Mouse (Mus musculus): ENCODE measurements around the gene Lgr4. TPM values are rescaled to one million over a fixed set of nuclear protein-coding genes. Genes with fewer than 3 reads are reported as not detected.

Gene Lgr4
- total and polyA plus RNA-seq, 3 experiments = 4.3 to 4.5 TPM; not detected in 1

- TF ChIP-seq GATA1 (IDR thresholded peaks at IDR 0.05; ENCODE audit: low read depth, low read length) (no peak), KAT2A (conservative IDR thresholded peaks at IDR 0.05; ENCODE audit: low read depth, low read length) (no peak), USF1 (IDR thresholded peaks at IDR 0.05; ENCODE audit: low read depth, low read length) (no peak), CHD1 (IDR thresholded peaks at IDR 0.05; ENCODE audit: low read depth, low read length) (no peak), MAZ (IDR thresholded peaks at IDR 0.05; ENCODE audit: low read depth, low read length) (no peak), E2F4 (IDR thresholded peaks at IDR 0.05; ENCODE audit: borderline replicate concordance, low read depth, low read length) (no peak), MYC (IDR thresholded peaks at IDR 0.05; ENCODE audit: low read depth, low read length) (no peak), RCOR1 (IDR thresholded peaks at IDR 0.05; ENCODE audit: low read depth, low read length) (no peak), TAL1 (IDR thresholded peaks at IDR 0.05; ENCODE audit: low read length) (no peak), SMC3 (IDR thresholded peaks at IDR 0.05; ENCODE audit: low read depth, low read length) (no peak), CTCF (IDR thresholded peaks at IDR 0.05 in 2 of 3, conservative IDR thresholded peaks at IDR 0.05 in 1 of 3; ENCODE audit: control insufficient read depth in 1 of 3, insufficient read depth in 1 of 3, low read depth in 2 of 3, low read length in 3 of 3, poor library complexity in 1 of 3, severe bottlenecking in 1 of 3) (no peak), EP300 (IDR thresholded peaks at IDR 0.05; ENCODE audit: low read depth in 1 of 2, low read length in 2 of 2) (no peak), USF2 (IDR thresholded peaks at IDR 0.05; ENCODE audit: borderline replicate concordance in 1 of 2, insufficient read depth in 1 of 2, low read depth in 1 of 2, low read length in 2 of 2) (no peak), CHD2 (IDR thresholded peaks at IDR 0.05; ENCODE audit: low read length) (no peak), MYB (IDR thresholded peaks at IDR 0.05; ENCODE audit: low read depth, low read length) (no peak), ZNF384 (IDR thresholded peaks at IDR 0.05; ENCODE audit: low read depth, low read length) (no peak), POLR2AphosphoS5 (IDR thresholded peaks at IDR 0.05; ENCODE audit: borderline replicate concordance, low read depth, low read length) (no peak), ZKSCAN1 (IDR thresholded peaks at IDR 0.05; ENCODE audit: low read depth, low read length) (no peak), JUND (IDR thresholded peaks at IDR 0.05; ENCODE audit: low read depth, low read length) (no peak)
- H3K4me1 ChIP-seq (ENCODE audit: control insufficient read depth in 1 of 2, insufficient read depth in 2 of 2, low read length in 2 of 2) = peaks cover 0 to 4% of the 10 kb centered on the region in 2 experiments; a peak in 1 of 4 replicates
- no peak overlapping the region for H3K27ac ChIP-seq (ENCODE audit: control insufficient read depth, low read depth, low read length)
- no peaks in the 10 kb centered on the region for H3K27me3 ChIP-seq (ENCODE audit: control insufficient read depth in 1 of 2, insufficient read depth in 2 of 2, low read length in 2 of 2)
- H3K9ac ChIP-seq (ENCODE audit: control insufficient read depth, low read depth, low read length, poor library complexity, severe bottlenecking) = no peak overlapping the region
- H3K4me3 ChIP-seq (ENCODE audit: control insufficient read depth in 1 of 2, insufficient read depth in 1 of 2, low read depth in 2 of 2, low read length in 2 of 2) = no peak overlapping the region
- no peaks in the 10 kb centered on the region for H3K79me2 ChIP-seq (ENCODE audit: control insufficient read depth, insufficient read depth, low read length, poor library complexity)
- no peak for DNase-seq (ENCODE audit: low read depth, low spot score)
- 0 out of 4 replicates have a peak, but pooled peaks cover 0 to 3% of the 10 kb centered on the region in 2 experiments for H3K36me3 ChIP-seq (ENCODE audit: control insufficient read depth in 1 of 2, insufficient read depth in 2 of 2, low read length in 2 of 2)
- H3K9me3 ChIP-seq (replicated peaks; ENCODE audit: insufficient read depth, low read length) = no peaks in the 10 kb centered on the region
Observed at GRCm38 (mm10) chr2:109950311-109950710, 32.9 kb downstream of the Lgr4 start.

GRCm38 (mm10) chr2:109951050-109951449 is 33.6 kb downstream of the Lgr4 start:
- Histone ChIP-seq H3K27me3 (ENCODE audit: control insufficient read depth in 1 of 2, insufficient read depth in 2 of 2, low read length in 2 of 2) (no peaks in the 10 kb centered on the region), H3K36me3 (ENCODE audit: control insufficient read depth in 1 of 2, insufficient read depth in 2 of 2, low read length in 2 of 2) (0 out of 4 replicates have a peak, but pooled peaks cover 0 to 3% of the 10 kb centered on the region in 2 experiments), H3K4me3 (ENCODE audit: control insufficient read depth in 1 of 2, insufficient read depth in 1 of 2, low read depth in 2 of 2, low read length in 2 of 2) (no peak overlapping the region), H3K9ac (ENCODE audit: control insufficient read depth, low read depth, low read length, poor library complexity, severe bottlenecking) (no peak overlapping the region), H3K27ac (ENCODE audit: control insufficient read depth, low read depth, low read length) (no peak overlapping the region), H3K79me2 (ENCODE audit: control insufficient read depth, insufficient read depth, low read length, poor library complexity) (no peaks in the 10 kb centered on the region), H3K4me1 (ENCODE audit: control insufficient read depth in 1 of 2, insufficient read depth in 2 of 2, low read length in 2 of 2) (peaks cover 0 to 4% of the 10 kb centered on the region in 2 experiments; a peak in 1 of 4 replicates), H3K9me3 (replicated peaks; ENCODE audit: insufficient read depth, low read length) (no peaks in the 10 kb centered on the region)
- no peak for DNase-seq (ENCODE audit: low read depth, low spot score)
- TF ChIP-seq USF1 (IDR thresholded peaks at IDR 0.05; ENCODE audit: low read depth, low read length) (no peak), CHD2 (IDR thresholded peaks at IDR 0.05; ENCODE audit: low read length) (no peak), HCFC1 (IDR thresholded peaks at IDR 0.05; ENCODE audit: low read depth, low read length) (no peak), MEF2A (IDR thresholded peaks at IDR 0.05; ENCODE audit: extremely low read depth, insufficient replicate concordance, low read depth, low read length, poor library complexity, severe bottlenecking) (no peak), MAX (IDR thresholded peaks at IDR 0.05; ENCODE audit: low read length) (no peak), ZC3H11A (IDR thresholded peaks at IDR 0.05; ENCODE audit: low read depth, low read length) (no peak), SIN3A (IDR thresholded peaks at IDR 0.05; ENCODE audit: low read length) (no peak), MYB (IDR thresholded peaks at IDR 0.05; ENCODE audit: low read depth, low read length) (no peak), CHD1 (IDR thresholded peaks at IDR 0.05; ENCODE audit: low read depth, low read length) (no peak), ETS1 (IDR thresholded peaks at IDR 0.05; ENCODE audit: low read depth, low read length) (no peak), MYC (IDR thresholded peaks at IDR 0.05; ENCODE audit: low read depth, low read length) (no peak), TBP (IDR thresholded peaks at IDR 0.05; ENCODE audit: low read depth, low read length) (no peak), TCF12 (IDR thresholded peaks at IDR 0.05; ENCODE audit: low read depth, low read length) (no peak), MAZ (IDR thresholded peaks at IDR 0.05; ENCODE audit: low read depth, low read length) (no peak), UBTF (IDR thresholded peaks at IDR 0.05; ENCODE audit: borderline replicate concordance, insufficient read depth, low read depth, low read length) (no peak), POLR2AphosphoS5 (IDR thresholded peaks at IDR 0.05; ENCODE audit: borderline replicate concordance, low read depth, low read length) (no peak), RAD21 (IDR thresholded peaks at IDR 0.05; ENCODE audit: low read depth, low read length) (no peak), NRF1 (IDR thresholded peaks at IDR 0.05; ENCODE audit: insufficient read depth, low read depth, low read length, poor library complexity, severe bottlenecking) (no peak), GATA1 (IDR thresholded peaks at IDR 0.05; ENCODE audit: low read depth, low read length) (no peak)

All from MEL (cell line).